Mouse (Mus musculus) spleen, postnatal 0 days (tissue): ENCODE results near the gene Alms1. TPM values are rescaled to one million over a fixed set of nuclear protein-coding genes. Genes with fewer than 3 reads are reported as not detected.

ENCODE experiments used
- polyA plus RNA-seq: library from polyadenylated mRNA; unstranded; fragments of >200 nt; fragmentation: Nextera tagmentation; extraction: Ambion mirVana; gene quantifications from 2 replicates; pipeline ENCODE4 v1.2.1, GENCODE M21; 2015

The Alms1 gene
- polyA plus RNA-seq: 3.4 and 3.6 TPM in 2 replicates

GRCm38 (mm10) chr6:85587396-85588143 is at the start of gene Alms1:
TSS of gene Alms1 (plus strand) at chr6:85587531.

GRCm38 (mm10) chr6:85713105-85713504 is 125.8 kb downstream of the Alms1 start, which contains the start of gene Nat8f7:
TSS of gene Nat8f7 (minus strand) at chr6:85713205.

Other genes with a start within 250 kb of the Alms1 start
- gene Rab11fip5, start 212.9 kb upstream of the Alms1 start, polyA plus RNA-seq: 5.3 and 6.0 TPM in 2 replicates
- gene Noto, start 163.6 kb upstream of the Alms1 start, polyA plus RNA-seq: not detected in 2 replicates
- gene Smyd5, start 155.5 kb upstream of the Alms1 start, polyA plus RNA-seq: 17.3 and 19.5 TPM in 2 replicates
- 241 and 258 TPM in 2 replicates for gene Cct7, start 136.0 kb upstream of the Alms1 start, polyA plus RNA-seq
- 30.5 and 33.3 TPM in 2 replicates for gene Pradc1, start 135.6 kb upstream of the Alms1 start, polyA plus RNA-seq
- 0.02 TPM in 1 of 2 replicates, not detected in the other for gene Fbxo41, start 84.5 kb upstream of the Alms1 start, polyA plus RNA-seq
- gene Egr4, start 73.9 kb upstream of the Alms1 start, polyA plus RNA-seq: not detected in 2 replicates
- not detected in 2 replicates for gene Nat8f7, start 125.7 kb downstream of the Alms1 start, polyA plus RNA-seq
- 0.11 TPM in 1 of 2 replicates, not detected in the other for gene Nat8f3, start 178.2 kb downstream of the Alms1 start, polyA plus RNA-seq
- gene Nat8f6, start 233.4 kb downstream of the Alms1 start, polyA plus RNA-seq: not detected in 2 replicates
- not detected in 2 replicates for gene Nat8f5, start 233.4 kb downstream of the Alms1 start, polyA plus RNA-seq
- not detected in 2 replicates for gene Nat8, start 244.6 kb downstream of the Alms1 start, polyA plus RNA-seq